Mouse (Mus musculus) heart, postnatal 4 days (tissue): Measurements from ENCODE around the gene Hnrnpdl. TPM values are rescaled to one million over a fixed set of nuclear protein-coding genes. Genes with fewer than 3 reads are reported as not detected.

Source experiments
- DNase-seq: peaks from one replicate; pipeline ENCODE4 v3.0.0; 2021
- total RNA-seq, 2 experiments: library from RNA; stranded (reverse); gene quantifications; 2 replicates each; pipeline ENCODE4 v1.2.3; 2021

Hnrnpdl gene
- total RNA-seq, 2 experiments from 2014 or later, result 145 to 148 TPM

DNA sequence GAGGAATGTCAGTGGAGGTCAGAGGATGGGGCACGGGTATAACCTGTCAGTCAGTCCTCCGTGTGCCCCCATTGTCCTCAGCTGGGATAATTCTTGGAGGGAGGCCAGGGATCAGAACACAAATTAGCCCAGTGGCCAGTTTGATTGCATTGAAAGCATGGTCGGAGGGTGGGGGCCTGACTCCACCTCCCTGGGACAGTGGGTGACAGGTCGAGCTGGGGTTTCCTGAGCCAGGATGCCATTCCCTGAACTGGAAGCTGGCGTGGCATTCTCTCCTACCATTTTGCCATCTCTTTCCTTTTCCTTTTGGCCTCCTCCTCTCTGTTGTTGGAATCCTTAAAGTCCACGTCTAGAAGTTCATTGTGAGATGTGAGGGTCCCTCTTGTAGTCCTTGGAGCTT lies 33.6 kb downstream of the Hnrnpdl start:
- no peak for DNase-seq

GRCm38 (mm10) chr5:100005431-100005830 lies 34.0 kb downstream of the Hnrnpdl start:
- peak; percentile 25 for DNase-seq

- no peak for DNase-seq
These were observed 35.6 kb downstream of the Hnrnpdl start for GRCm38 (mm10) chr5:100003895-100004294.

DNA sequence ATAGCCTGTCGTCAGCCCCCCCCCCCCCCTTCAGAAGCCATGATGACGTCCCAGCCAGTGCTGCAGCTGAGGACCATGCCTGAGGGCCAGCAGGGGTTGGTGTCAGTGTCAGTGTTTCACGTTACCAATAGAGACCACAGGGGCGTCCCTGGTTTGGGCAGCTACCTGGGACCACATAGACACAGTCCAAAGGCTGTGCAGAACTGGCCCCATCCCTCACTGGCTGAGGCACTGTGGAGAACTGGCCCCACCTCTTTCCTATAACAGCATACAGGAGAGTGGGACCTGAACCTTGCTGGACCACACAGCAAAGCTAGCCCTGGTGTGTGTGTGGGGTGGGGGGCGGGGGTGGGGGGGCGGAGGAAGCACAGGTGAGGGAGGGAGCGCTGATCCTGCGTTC lies 39.0 kb downstream of the Hnrnpdl start:
- DNase-seq, result no peak

DNA sequence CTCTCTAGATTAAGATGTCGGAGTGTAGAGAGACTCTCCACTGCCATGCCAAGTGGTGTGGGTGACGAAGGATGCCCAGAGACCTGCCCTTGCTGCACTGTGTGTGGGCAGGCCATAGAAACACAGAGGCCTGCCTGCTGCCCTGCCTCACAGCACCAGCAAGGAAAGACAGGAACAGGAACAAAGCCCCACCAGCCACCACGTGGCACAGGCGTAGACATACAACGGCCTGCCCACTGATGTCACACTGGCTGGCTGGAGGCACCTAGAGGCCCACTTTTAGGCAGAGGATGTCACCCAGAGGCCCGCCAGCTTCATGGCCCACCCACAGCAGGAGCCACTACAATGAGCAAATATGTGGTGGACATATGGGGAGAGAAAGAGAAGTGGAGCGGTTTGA lies 39.4 kb downstream of the Hnrnpdl start:
- no peak for DNase-seq

DNA sequence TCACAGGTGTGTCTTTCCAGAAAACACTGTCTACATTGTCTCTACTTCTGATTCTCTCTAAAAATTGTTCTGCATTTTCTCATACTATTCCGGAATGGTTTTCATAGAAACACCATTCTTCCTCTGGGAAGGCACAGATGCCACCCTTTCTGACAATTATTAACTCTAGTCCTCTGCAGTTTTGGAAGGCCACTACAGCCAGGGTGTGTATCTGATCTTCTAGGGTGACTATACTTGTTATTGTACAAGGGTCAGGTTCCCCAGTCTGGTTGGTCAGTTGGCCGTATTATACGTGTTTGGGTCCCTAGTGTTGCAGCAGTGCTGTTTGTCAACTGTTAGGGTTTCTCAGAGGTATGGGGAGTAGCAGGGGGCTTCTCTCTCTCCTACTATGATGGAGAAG lies 44.8 kb downstream of the Hnrnpdl start:
- DNase-seq, result no peak

- no peak for DNase-seq
These were observed 45.3 kb downstream of the Hnrnpdl start for GRCm38 (mm10) chr5:99994166-99994565.

Other genes with a start within 250 kb of the Hnrnpdl start
- under 1 TPM in 1 of 2 experiments, not detected in 1; 0.56 TPM for gene Vamp9, start 133.4 kb downstream of the Hnrnpdl start, total RNA-seq
- 100 to 1,000 TPM; 239 to 258 TPM for gene Hnrnpd, start 60.7 kb downstream of the Hnrnpdl start, total RNA-seq
- 1 to 10 TPM; 3.5 to 5.7 TPM for gene 4930524J08Rik, start 60.6 kb downstream of the Hnrnpdl start, total RNA-seq
- 10 to 100 TPM; 13.8 to 14.3 TPM for gene Enoph1, start 321 bp upstream of the Hnrnpdl start, total RNA-seq
- 1 to 10 TPM; 3.7 to 4.7 TPM for gene Tmem150c, start 120.1 kb upstream of the Hnrnpdl start, total RNA-seq